Mouse (Mus musculus) brain, embryonic 14.5 days (tissue): Measurements from ENCODE around the gene Rnf41.

Source experiments
- CTCF ChIP-seq: fragments of 200-500 bp; IDR thresholded peaks from 2 replicates; pipeline ENCODE4 v1.5.1; 2012; ENCODE audit warnings: inconsistent platforms, mild to moderate bottlenecking, moderate library complexity, borderline replicate concordance; ENCODE audit not compliant: insufficient read depth, insufficient read length; ENCODE audit errors: extremely low read depth
- POLR2A ChIP-seq: fragments of 200-500 bp; IDR thresholded peaks from 2 replicates; pipeline ENCODE4 v1.6.1; 2012; ENCODE audit warnings: mild to moderate bottlenecking, inconsistent platforms, borderline replicate concordance; ENCODE audit not compliant: poor library complexity, insufficient read depth, insufficient read length, severe bottlenecking; ENCODE audit errors: extremely low read depth

GRCm38 (mm10) chr10:128436376-128436775 is 24.9 kb downstream of the Rnf41 start:
- TF ChIP-seq CTCF, result no peak
- no peak for TF ChIP-seq POLR2A
